8 mouse cellular contexts compared by ENCODE assay signal in the genomic region with DNA sequence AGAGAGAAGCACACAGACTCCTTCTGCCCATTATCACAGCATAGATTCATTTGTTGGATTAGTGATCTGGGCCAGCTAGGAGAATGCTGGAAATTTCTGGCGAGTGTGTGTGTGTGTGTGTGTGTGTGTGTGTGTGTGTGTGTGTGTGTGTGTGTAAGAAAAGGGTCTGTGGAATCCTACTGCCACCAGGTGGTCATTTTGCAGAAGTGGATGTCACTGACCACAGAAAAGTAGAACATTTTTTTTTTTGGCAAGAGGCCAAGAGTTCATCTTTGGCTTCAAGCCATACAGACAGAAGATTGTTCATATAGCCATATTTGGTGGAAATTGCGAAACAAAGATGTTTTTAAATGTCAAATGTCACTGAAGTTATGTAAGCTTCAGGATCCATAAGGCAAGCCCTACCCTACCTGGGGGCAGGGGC. TPM values are rescaled to one million over a fixed set of nuclear protein-coding genes. Genes with fewer than 3 reads are reported as not detected.
DNase-seq lines count a peak whose midpoint lies in the region; ATAC-seq lines count a peak whose summit lies in the region.

No protein-coding gene starts in this region.

- H3K4me3 ChIP-seq in limb, embryonic 10.5 days: no peak overlapping the region

- peaks cover 25% of the 10 kb centered on the region for H3K4me1 ChIP-seq in limb, embryonic 10.5 days

- 8% methylated on average over 2 of the region's 2 CpGs for WGBS in limb, embryonic 10.5 days

- no peaks in the 10 kb centered on the region for H3K9me3 ChIP-seq in limb, embryonic 10.5 days (replicated peaks)

- no peaks in the 10 kb centered on the region for H3K36me3 ChIP-seq in limb, embryonic 10.5 days

- peak; percentile 62 for ATAC-seq in granulocyte monocyte progenitor cell, adult 5-6 weeks (replicated peaks; ENCODE audit: poor library complexity, severe bottlenecking)
- ATAC-seq in inflammation-experienced regulatory T-cells, adult 6 months: no peak

- H3K27me3 ChIP-seq in limb, embryonic 10.5 days (ENCODE audit: low read depth, poor library complexity, severe bottlenecking): peaks cover 66% of the 10 kb centered on the region

- H3K27ac ChIP-seq in limb, embryonic 10.5 days: no peak overlapping the region

- DNase-seq in right cerebral cortex, adult 18-20 months: peak; percentile 47
- no peak for DNase-seq in right cerebral cortex, postnatal 25 days
- peak; percentile 86 for DNase-seq in NIH3T3 (ENCODE audit: low read depth)
- peak; percentile 85 to 89 for DNase-seq in cerebellum, postnatal 10 days
- peak; percentile 75 for DNase-seq in limb, embryonic 10.5 days (ENCODE audit: low spot score)
- DNase-seq in naive thymus-derived CD4-positive, alpha-beta T cell, adult 2 months (ENCODE audit: low read depth): peak; percentile 80

RNA-seq across cellular contexts. Expression of gene Mrps23, which starts 7.0 kb away (rescaled TPM):
- 69.0 and 88.8 TPM in 2 replicates for total RNA-seq in granulocyte monocyte progenitor cell, adult 5-6 weeks (2014; fragmentation: Nextera tagmentation)
- total RNA-seq in granulocyte monocyte progenitor cell, adult 5-6 weeks (2017): 54.9 and 57.7 TPM in 2 replicates
- polyA plus RNA-seq in limb, embryonic 10.5 days (2016; fragmentation: Nextera tagmentation; extraction: Ambion mirVana): 57.9 and 68.1 TPM in 2 replicates
- 100 to 1,000 TPM in 2 of 3 experiments, 10 to 100 TPM in 1; 75.3 to 134 (median 101) TPM for polyA plus RNA-seq in inflammation-experienced regulatory T-cells, adult 6 months (2017; shearing (Covaris generic))
